Mouse (Mus musculus) c-Kit-positive CD71-positive TER-119-negative erythroid progenitor cells, embryonic 14.5 days (primary cell): ENCODE results near the gene Akt1.

Experiments used
- DNase-seq: peaks from one replicate; pipeline ENCODE4 v3.0.0-alpha.2; 2013; ENCODE audit warnings: low read depth

Gene Akt1

DNA sequence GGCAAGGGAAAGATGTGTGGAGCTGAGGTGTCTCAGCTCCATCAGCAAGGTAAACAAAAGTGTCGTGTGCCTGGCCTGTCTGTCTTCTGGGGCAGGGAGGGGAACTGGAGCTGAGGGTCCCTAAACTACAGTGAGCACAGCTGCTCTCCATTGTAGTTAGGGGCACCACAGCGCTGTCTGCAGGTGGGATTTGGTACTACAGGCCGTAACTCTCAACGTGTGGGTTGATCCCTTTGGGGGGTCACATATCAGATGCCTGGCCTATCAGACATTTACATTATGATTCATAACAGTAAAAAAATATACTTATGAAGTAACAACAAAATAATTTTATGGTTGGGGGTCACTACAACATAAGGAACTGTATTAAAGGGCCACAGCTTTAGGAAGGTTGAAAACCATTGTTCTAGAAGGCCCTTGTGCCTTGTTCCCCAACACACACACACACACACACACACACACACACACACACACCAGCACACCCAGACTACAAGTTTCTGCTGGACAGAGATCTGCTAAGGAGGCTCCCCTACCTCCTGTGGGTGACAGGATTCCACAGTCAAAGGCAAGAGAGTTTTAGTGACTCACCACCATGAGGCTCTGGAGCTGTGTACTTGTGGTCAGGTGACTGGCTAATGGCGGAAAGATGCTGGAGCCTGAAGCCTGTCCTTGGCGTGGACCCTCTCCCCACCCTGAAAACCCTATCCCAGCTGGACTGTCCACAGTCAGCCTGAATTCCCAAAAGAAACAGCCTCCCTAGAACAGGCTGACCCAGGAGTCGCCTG is 47.4 kb downstream of the Akt1 start:
- DNase-seq, result no peak

DNA sequence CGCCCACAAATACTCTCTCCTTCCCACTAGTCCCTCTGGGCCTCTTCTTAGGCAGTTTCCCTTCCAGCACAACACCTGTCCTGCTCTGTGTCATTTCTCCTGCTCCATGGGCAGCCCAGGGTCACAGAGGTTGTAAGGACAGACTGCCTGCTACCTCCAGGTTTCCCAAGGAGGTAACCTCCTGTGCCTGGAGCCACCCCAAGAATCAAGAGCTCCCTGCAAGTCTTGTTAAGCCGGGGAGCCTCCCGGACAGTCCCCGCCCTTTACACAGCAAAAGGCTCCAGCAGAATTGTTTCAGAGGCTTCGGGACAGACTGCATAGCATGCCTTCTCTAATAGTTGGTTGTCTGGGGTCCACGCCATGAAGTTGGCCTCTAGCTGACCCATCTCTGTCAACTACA is 48.2 kb downstream of the Akt1 start:
- no peak for DNase-seq

DNA sequence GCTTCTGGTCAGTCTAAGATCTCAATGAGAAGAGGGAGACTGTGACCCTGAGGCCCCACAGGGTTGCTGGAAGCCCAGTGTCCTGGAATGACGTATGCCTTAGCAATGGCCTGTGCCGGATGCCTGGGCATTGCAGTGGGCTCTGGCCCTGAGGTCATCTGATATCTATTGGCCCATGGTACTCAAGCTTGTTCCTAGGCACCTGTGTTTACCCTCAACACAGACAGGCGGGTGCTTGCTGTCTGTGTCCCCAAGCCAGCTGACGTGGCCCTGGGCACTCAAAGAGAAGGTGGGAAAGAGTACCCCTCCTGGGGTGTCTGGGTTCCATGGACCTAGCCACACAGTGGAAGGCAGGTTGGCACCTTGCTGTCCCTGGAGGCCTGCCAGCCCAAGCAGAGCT is 49.0 kb downstream of the Akt1 start:
- no peak for DNase-seq

DNA sequence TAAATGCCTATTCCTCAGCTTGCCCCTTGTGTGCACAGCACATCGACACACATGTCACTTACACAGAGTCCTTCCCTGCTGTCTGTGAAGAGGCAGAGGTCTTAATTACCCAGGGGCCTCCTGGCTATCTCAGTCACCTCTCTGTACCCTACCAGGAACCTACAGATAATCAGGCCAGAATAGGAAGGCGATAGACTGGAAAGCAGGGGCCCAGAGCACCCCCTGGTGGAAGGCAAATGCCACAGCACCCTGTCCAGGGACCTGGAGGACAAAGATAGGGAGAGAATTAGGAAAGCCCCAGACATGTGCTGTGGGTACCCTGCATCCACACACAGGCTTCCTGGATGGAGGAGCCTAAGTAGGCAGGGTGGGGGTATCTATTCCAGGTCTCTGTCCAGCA is 50.9 kb downstream of the Akt1 start:
- DNase-seq, result peak; percentile 68

GRCm38 (mm10) chr12:112621900-112622299 is 52.8 kb downstream of the Akt1 start:
- DNase-seq, result no peak

GRCm38 (mm10) chr12:112620354-112621061 is 54.2 kb downstream of the Akt1 start:
- DNase-seq, result no peak

- no peak for DNase-seq
Measured at GRCm38 (mm10) chr12:112619686-112620353, 54.9 kb downstream of the Akt1 start, which contains the start of gene Adssl1. Gene Adssl1 (plus strand): TSS chr12:112620045.

GRCm38 (mm10) chr12:112618981-112619685 is 55.6 kb downstream of the Akt1 start:
- no peak for DNase-seq

DNA sequence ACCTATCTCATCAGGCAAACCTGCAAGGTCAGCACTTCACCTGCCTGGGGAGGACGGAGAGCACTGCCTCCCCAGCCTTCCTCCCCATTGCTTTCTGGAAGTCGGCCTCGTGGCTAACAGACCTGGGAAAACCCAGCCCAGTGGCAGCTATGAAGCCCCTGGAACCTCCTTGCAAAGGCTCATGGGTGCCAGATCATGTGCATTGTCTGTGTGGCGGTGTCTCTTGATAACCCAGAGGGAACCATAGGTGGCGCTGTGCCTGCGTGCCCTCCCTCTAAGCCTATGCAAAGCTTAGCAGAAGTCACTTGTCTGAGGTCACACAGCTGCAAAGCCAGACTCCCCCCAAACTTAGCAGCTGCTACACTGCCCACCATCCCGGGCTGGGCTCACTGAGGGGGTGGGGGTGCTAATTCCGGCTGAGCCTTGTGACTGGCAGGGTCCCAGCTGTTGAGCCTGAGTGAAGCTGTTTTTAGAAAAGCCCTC is 56.7 kb downstream of the Akt1 start:
- peak; percentile 64 for DNase-seq

DNA sequence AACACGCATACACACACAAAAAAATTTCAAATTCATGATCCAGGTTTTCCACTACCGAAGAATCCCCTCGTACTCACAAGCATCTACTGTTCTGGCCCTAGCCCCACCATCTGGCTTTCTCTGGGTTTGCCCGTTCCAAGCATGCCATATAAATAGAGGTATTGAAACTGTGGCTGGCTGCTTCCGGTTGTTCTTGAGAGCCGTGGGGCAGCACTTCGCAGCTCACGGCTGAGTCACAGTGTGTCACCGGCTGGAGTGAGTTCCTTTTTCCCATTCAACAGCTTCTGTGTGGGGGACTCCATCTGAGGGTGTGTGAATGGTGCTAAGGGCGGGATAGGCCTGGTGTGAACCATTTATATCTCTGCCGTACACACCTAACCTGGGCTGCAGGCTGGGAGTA is 57.5 kb downstream of the Akt1 start:
- no peak for DNase-seq

DNA sequence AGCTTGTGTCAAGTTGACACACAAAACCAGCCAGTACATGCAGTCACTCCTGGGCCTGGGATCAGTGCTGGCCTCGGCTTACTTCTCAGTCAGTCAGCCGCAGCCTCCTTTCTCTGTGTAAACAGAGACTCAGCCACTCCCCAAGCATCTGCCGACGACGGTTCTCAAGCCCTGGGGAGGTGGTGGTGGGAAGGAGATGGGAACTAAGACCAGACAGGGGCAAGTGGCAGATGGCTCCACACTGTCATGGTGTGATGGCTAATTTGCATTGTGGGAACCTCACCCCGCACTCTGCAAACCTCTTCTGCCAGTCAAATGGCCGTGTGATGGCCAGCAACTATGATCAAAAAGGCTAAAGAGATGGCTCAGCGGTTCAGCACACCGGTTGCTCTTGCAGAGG is 58.0 kb downstream of the Akt1 start:
- no peak for DNase-seq

GRCm38 (mm10) chr12:112609031-112609430 is 65.7 kb downstream of the Akt1 start:
- DNase-seq, result no peak

DNA sequence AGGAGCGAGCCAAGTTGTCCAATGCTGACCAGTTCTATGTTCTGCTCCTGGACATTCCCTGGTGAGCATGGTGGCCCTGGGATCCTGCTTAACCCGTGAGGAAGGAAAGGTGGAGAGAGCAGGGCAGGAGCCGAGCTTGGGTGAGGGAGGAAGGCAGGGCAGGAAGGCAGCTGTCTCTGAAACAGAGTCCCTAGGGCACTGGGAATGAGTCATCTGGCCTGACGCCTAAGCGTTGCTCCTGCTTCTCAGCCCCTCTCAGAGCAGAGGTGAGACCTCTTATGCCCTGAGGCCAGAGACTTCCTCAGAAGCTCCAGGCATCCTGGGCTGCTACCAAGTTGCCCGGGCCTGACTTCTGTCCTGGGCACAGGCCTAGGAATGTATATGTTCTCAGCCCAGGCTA is 67.7 kb downstream of the Akt1 start:
- no peak for DNase-seq

GRCm38 (mm10) chr12:112605766-112606165 is 68.9 kb downstream of the Akt1 start:
- no peak for DNase-seq

GRCm38 (mm10) chr12:112604709-112605649 is 69.7 kb downstream of the Akt1 start:
- no peak for DNase-seq

GRCm38 (mm10) chr12:112604022-112604421 is 70.7 kb downstream of the Akt1 start:
- no peak for DNase-seq
